Mouse (Mus musculus): ENCODE results near the gene Psmb5.

DNA sequence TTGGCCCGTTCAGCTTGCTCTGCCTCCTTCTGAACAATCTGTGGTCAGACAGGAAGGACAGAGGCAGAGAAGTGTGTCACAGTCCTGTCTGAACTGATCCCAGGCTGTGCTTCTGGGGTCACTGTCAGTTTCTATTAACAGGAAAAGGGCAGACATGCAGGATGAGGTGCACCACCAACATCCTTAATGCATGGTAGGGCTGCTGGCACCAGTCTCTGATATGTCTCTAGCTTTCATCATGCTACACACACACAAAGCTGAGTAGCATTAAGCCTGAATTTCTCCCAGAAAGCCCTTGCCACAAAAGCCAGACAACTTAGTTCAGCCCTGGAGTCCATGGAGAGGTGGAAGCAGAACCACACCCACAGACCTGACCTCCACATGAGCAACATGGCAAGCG, 25.2 kb upstream of the Psmb5 start:
- TF ChIP-seq CTCF (IDR thresholded peaks at IDR 0.05; ENCODE audit: control insufficient read depth, insufficient read depth, insufficient read length): no peak
- TF ChIP-seq USF1 (IDR thresholded peaks at IDR 0.05; ENCODE audit: low read depth): no peak
- no peak for TF ChIP-seq FOSL1 (IDR thresholded peaks at IDR 0.05; ENCODE audit: insufficient read depth, low read length, poor library complexity, severe bottlenecking)
- TF ChIP-seq MYOD1 (IDR thresholded peaks at IDR 0.05; ENCODE audit: control insufficient read depth, insufficient read length, low read depth): no peak
- TF ChIP-seq CEBPB (IDR thresholded peaks at IDR 0.05; ENCODE audit: low read depth): no peak
- TF ChIP-seq MAX (IDR thresholded peaks at IDR 0.05): no peak
- TF ChIP-seq MYOG (IDR thresholded peaks at IDR 0.05; ENCODE audit: control insufficient read depth, extremely low read depth, insufficient read length): no peak
